Mouse (Mus musculus): ENCODE results near the gene Vegfa. TPM values are rescaled to one million over a fixed set of nuclear protein-coding genes. Genes with fewer than 3 reads are reported as not detected.

The Vegfa gene
- total and polyA plus RNA-seq, 2 experiments, result 120 to 288 TPM

- Histone ChIP-seq H3K4me1 (ENCODE audit: control insufficient read depth, insufficient read depth, low read length) (peaks cover 6% of the 10 kb centered on the region), H3K79me2 (ENCODE audit: control insufficient read depth, insufficient read depth, low read length) (no peaks in the 10 kb centered on the region), H3K27me3 (ENCODE audit: control insufficient read depth, insufficient read depth, low read length) (no peaks in the 10 kb centered on the region), H3K4me3 (ENCODE audit: insufficient read depth, low read depth, low read length) (no peak overlapping the region), H3K27ac (replicated peaks; ENCODE audit: insufficient read depth, low read depth, low read length) (no peak overlapping the region), H3K9ac (ENCODE audit: low read depth, low read length) (no peak overlapping the region), H3K36me3 (ENCODE audit: control insufficient read depth, insufficient read depth, low read length) (no peaks in the 10 kb centered on the region)
- no peak for DNase-seq (ENCODE audit: extremely low read depth, low read depth, low spot score)
- WGBS, result 55% methylated on average over 1 of the region's 1 CpGs
- TF ChIP-seq POLR2A (IDR thresholded peaks at IDR 0.05; ENCODE audit: extremely low read depth, insufficient read depth, low read length) (no peak), CTCF (IDR thresholded peaks at IDR 0.05; ENCODE audit: low read depth, low read length) (no peak)
These were observed 44.0 kb upstream of the Vegfa start for GRCm38 (mm10) chr17:46076260-46076551.

DNA sequence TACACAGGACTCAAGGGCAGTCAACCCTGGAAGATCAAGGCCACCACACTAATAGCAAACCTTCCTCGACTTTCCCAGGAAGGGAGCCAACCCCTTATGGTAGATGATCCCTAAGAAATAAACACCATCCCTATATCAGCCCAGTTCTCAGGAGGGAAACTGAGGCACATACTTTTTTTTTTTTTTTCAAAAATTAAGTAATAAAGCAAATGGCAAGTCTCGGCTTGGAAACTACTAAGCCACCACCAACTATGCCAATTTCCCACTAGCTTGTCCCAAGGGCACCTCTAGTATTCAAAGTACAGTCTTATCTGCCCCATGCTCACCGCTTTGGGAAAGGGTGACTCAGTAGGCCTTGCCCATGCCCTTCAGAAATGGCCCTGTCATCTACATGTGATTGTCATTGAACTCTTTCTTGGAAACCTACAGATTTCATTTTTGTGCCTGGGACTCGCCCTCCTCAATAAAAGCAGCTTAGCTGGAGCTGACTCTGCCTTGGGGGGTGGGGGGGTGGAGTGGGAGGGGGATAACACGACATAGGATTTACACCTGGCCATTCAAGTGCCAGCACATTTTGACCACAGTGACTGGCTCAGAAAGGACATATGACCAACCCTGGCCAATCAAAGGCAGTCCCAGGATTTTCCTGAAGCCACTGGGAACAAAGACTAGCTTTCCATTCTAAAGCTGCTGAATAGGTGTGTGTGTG lies 43.5 kb upstream of the Vegfa start:
- 60% methylated on average over 5 of the region's 5 CpGs for WGBS
- no peaks in the 10 kb centered on the region for H3K27me3 ChIP-seq (ENCODE audit: control insufficient read depth, insufficient read depth, low read length)
- H3K9ac ChIP-seq (ENCODE audit: low read depth, low read length), result no peak overlapping the region
- no peak for TF ChIP-seq POLR2A (IDR thresholded peaks at IDR 0.05; ENCODE audit: extremely low read depth, insufficient read depth, low read length)
- no peak for TF ChIP-seq CTCF (IDR thresholded peaks at IDR 0.05; ENCODE audit: low read depth, low read length)
- no peaks in the 10 kb centered on the region for H3K36me3 ChIP-seq (ENCODE audit: control insufficient read depth, insufficient read depth, low read length)
- H3K79me2 ChIP-seq (ENCODE audit: control insufficient read depth, insufficient read depth, low read length), result no peaks in the 10 kb centered on the region
- no peak for DNase-seq (ENCODE audit: extremely low read depth, low read depth, low spot score)
- peaks cover 6% of the 10 kb centered on the region for H3K4me1 ChIP-seq (ENCODE audit: control insufficient read depth, insufficient read depth, low read length)
- H3K27ac ChIP-seq (replicated peaks; ENCODE audit: insufficient read depth, low read depth, low read length), result no peak overlapping the region
- H3K4me3 ChIP-seq (ENCODE audit: insufficient read depth, low read depth, low read length), result no peak overlapping the region

DNA sequence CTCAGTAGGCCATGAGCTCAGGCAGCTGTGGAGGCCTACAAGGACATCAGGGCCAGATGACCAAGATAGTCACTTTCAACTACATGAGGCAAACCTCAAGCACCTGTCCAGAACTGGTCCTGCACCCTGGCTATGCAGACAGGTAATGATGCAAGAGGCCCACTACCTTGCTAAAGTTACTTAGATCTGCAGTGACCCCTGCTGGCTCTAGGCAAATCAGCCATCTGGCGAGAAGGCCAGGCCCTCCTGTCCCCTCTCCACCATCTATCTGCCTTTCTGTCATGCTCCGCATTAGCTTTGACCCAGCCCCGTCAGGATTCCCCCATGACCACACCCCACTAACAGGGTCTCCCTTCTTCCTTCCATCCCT lies 42.9 kb upstream of the Vegfa start:
- TF ChIP-seq CTCF (IDR thresholded peaks at IDR 0.05; ENCODE audit: low read depth, low read length), result peak; percentile 77
- TF ChIP-seq POLR2A (IDR thresholded peaks at IDR 0.05; ENCODE audit: extremely low read depth, insufficient read depth, low read length), result no peak
- WGBS, result 56% methylated on average over 3 of the region's 3 CpGs
- peaks cover 6% of the 10 kb centered on the region for H3K4me1 ChIP-seq (ENCODE audit: control insufficient read depth, insufficient read depth, low read length)
- no peak overlapping the region for H3K4me3 ChIP-seq (ENCODE audit: insufficient read depth, low read depth, low read length)
- DNase-seq (ENCODE audit: extremely low read depth, low read depth, low spot score), result peak; percentile 61
- no peaks in the 10 kb centered on the region for H3K79me2 ChIP-seq (ENCODE audit: control insufficient read depth, insufficient read depth, low read length)
- H3K36me3 ChIP-seq (ENCODE audit: control insufficient read depth, insufficient read depth, low read length), result no peaks in the 10 kb centered on the region
- no peak overlapping the region for H3K9ac ChIP-seq (ENCODE audit: low read depth, low read length)
- H3K27ac ChIP-seq (replicated peaks; ENCODE audit: insufficient read depth, low read depth, low read length), result no peak overlapping the region
- no peaks in the 10 kb centered on the region for H3K27me3 ChIP-seq (ENCODE audit: control insufficient read depth, insufficient read depth, low read length)

- Histone ChIP-seq H3K27me3 (ENCODE audit: control insufficient read depth, insufficient read depth, low read length) (no peaks in the 10 kb centered on the region), H3K36me3 (ENCODE audit: control insufficient read depth, insufficient read depth, low read length) (no peaks in the 10 kb centered on the region), H3K27ac (replicated peaks; ENCODE audit: insufficient read depth, low read depth, low read length) (no peak overlapping the region), H3K4me3 (ENCODE audit: insufficient read depth, low read depth, low read length) (no peak overlapping the region), H3K4me1 (ENCODE audit: control insufficient read depth, insufficient read depth, low read length) (peaks cover 6% of the 10 kb centered on the region), H3K79me2 (ENCODE audit: control insufficient read depth, insufficient read depth, low read length) (no peaks in the 10 kb centered on the region), H3K9ac (ENCODE audit: low read depth, low read length) (no peak overlapping the region)
- TF ChIP-seq POLR2A (IDR thresholded peaks at IDR 0.05; ENCODE audit: extremely low read depth, insufficient read depth, low read length) (no peak), CTCF (IDR thresholded peaks at IDR 0.05; ENCODE audit: low read depth, low read length) (no peak)
- WGBS, result 28% methylated on average over 7 of the region's 7 CpGs
- DNase-seq (ENCODE audit: extremely low read depth, low read depth, low spot score), result no peak
These were observed 42.4 kb upstream of the Vegfa start for GRCm38 (mm10) chr17:46074398-46075115.

- Histone ChIP-seq H3K4me3 (ENCODE audit: insufficient read depth, low read depth, low read length) (peak overlapping the region; percentile 17; the same call in 1 of the 2 replicates), H3K36me3 (ENCODE audit: control insufficient read depth, insufficient read depth, low read length) (no peaks in the 10 kb centered on the region), H3K79me2 (ENCODE audit: control insufficient read depth, insufficient read depth, low read length) (no peaks in the 10 kb centered on the region), H3K4me1 (ENCODE audit: control insufficient read depth, insufficient read depth, low read length) (peaks cover 6% of the 10 kb centered on the region), H3K27me3 (ENCODE audit: control insufficient read depth, insufficient read depth, low read length) (no peaks in the 10 kb centered on the region), H3K9ac (ENCODE audit: low read depth, low read length) (peak overlapping the region; percentile 33), H3K27ac (replicated peaks; ENCODE audit: insufficient read depth, low read depth, low read length) (no peak overlapping the region)
- WGBS, result 13% methylated on average over 23 of the region's 23 CpGs
- peak; percentile 65 for DNase-seq (ENCODE audit: extremely low read depth, low read depth, low spot score)
- no peak for TF ChIP-seq POLR2A (IDR thresholded peaks at IDR 0.05; ENCODE audit: extremely low read depth, insufficient read depth, low read length)
- TF ChIP-seq CTCF (IDR thresholded peaks at IDR 0.05; ENCODE audit: low read depth, low read length), result no peak
These were observed 41.6 kb upstream of the Vegfa start for GRCm38 (mm10) chr17:46073730-46074301.

DNA sequence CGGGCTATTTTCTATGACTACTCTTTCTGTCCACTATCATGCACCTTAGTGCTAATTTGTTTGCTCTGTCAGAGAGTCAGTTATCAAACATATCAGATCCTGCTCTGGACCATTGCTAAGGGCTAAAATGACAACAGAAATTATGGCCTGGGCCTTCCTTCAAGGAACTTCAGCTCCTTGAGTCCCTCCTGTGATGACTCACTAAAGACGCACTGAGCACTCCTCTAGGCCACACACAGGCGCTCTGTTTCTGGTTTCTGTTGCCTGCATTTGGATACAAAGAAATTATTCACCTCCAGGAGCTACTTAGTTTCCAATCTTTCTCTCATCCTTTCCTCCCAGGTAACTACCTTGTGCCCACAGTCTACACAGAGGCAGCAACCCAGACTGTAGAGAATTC lies 39.4 kb upstream of the Vegfa start:
- TF ChIP-seq POLR2A (IDR thresholded peaks at IDR 0.05; ENCODE audit: extremely low read depth, insufficient read depth, low read length) (no peak), CTCF (IDR thresholded peaks at IDR 0.05; ENCODE audit: low read depth, low read length) (no peak)
- Histone ChIP-seq H3K36me3 (ENCODE audit: control insufficient read depth, insufficient read depth, low read length) (no peaks in the 10 kb centered on the region), H3K79me2 (ENCODE audit: control insufficient read depth, insufficient read depth, low read length) (no peaks in the 10 kb centered on the region), H3K4me1 (ENCODE audit: control insufficient read depth, insufficient read depth, low read length) (peaks cover 6% of the 10 kb centered on the region), H3K4me3 (ENCODE audit: insufficient read depth, low read depth, low read length) (no peak overlapping the region), H3K27ac (replicated peaks; ENCODE audit: insufficient read depth, low read depth, low read length) (no peak overlapping the region), H3K9ac (ENCODE audit: low read depth, low read length) (no peak overlapping the region), H3K27me3 (ENCODE audit: control insufficient read depth, insufficient read depth, low read length) (no peaks in the 10 kb centered on the region)
- 73% methylated on average over 3 of the region's 3 CpGs for WGBS
- DNase-seq (ENCODE audit: extremely low read depth, low read depth, low spot score), result no peak

Measured in liver, adult 2 months (tissue).